Mouse (Mus musculus) testis, adult 2 months (tissue): Measurements from ENCODE around the gene 1810046K07Rik. TPM values are rescaled to one million over a fixed set of nuclear protein-coding genes. Genes with fewer than 3 reads are reported as not detected.
A peak's percentile ranks its signal among the peaks of the same experiment; 100 is the strongest.

Experiments used
- H3K27ac ChIP-seq: fragments of 200-500 bp; 2 replicates; pipeline ENCODE4 v1.5.1; 2012; ENCODE audit warnings: low read depth, low read length; ENCODE audit not compliant: control insufficient read depth, insufficient read depth
- H3K27me3 ChIP-seq: fragments of 200-500 bp; 2 replicates; pipeline ENCODE4 v1.6.1; 2012; ENCODE audit warnings: mild to moderate bottlenecking, low read length, moderate library complexity; ENCODE audit not compliant: control insufficient read depth, insufficient read depth
- H3K36me3 ChIP-seq: fragments of 200-500 bp; 2 replicates; pipeline ENCODE4 v1.6.1; 2012; ENCODE audit warnings: mild to moderate bottlenecking, low read length; ENCODE audit not compliant: control insufficient read depth, insufficient read depth
- H3K4me1 ChIP-seq: fragments of 200-500 bp; 2 replicates; pipeline ENCODE4 v1.6.1; 2012; ENCODE audit warnings: low read length; ENCODE audit not compliant: control insufficient read depth, insufficient read depth
- H3K4me3 ChIP-seq: fragments of 200-500 bp; 2 replicates; pipeline ENCODE4 v1.5.1; 2012; ENCODE audit warnings: low read depth, mild to moderate bottlenecking, low read length, moderate library complexity, mixed read lengths; ENCODE audit not compliant: control insufficient read depth
- CTCF ChIP-seq: fragments of 200-500 bp; IDR thresholded peaks from 2 replicates; pipeline ENCODE4 v1.5.1; 2012; ENCODE audit warnings: low read depth, mild to moderate bottlenecking, inconsistent platforms, low read length, moderate library complexity; ENCODE audit not compliant: control insufficient read depth, insufficient read depth, insufficient replicate concordance
- POLR2A ChIP-seq: fragments of 200-500 bp; IDR thresholded peaks from 2 replicates; pipeline ENCODE4 v1.6.1; 2012; ENCODE audit warnings: low read depth, mild to moderate bottlenecking, inconsistent platforms, low read length, moderate library complexity; ENCODE audit not compliant: control insufficient read depth
- polyA plus RNA-seq: library from polyadenylated mRNA; depleted of rRNA; stranded (reverse); fragments of >200 nt; gene quantifications from 2 replicates; pipeline ENCODE4 v1.2.3, GENCODE M21; 2012

1810046K07Rik gene
- polyA plus RNA-seq, 1 experiment = 3.1 TPM

- H3K4me3 ChIP-seq = no peak overlapping the region
- no peaks in the 10 kb centered on the region for H3K36me3 ChIP-seq
- no peaks in the 10 kb centered on the region for H3K27me3 ChIP-seq
- no peak overlapping the region for H3K27ac ChIP-seq
- H3K4me1 ChIP-seq = peaks cover 6% of the 10 kb centered on the region
- TF ChIP-seq CTCF (peak; percentile 56; the same call in 1 of the 2 replicates), POLR2A (no peak)
These were observed 36.0 kb downstream of the 1810046K07Rik start for GRCm38 (mm10) chr9:51292674-51293073.

- no peak overlapping the region for H3K27ac ChIP-seq
- peaks cover 6% of the 10 kb centered on the region for H3K4me1 ChIP-seq
- TF ChIP-seq POLR2A (no peak), CTCF (no peak)
- no peaks in the 10 kb centered on the region for H3K27me3 ChIP-seq
- H3K4me3 ChIP-seq = no peak overlapping the region; the same call in 1 of the 2 replicates
- no peaks in the 10 kb centered on the region for H3K36me3 ChIP-seq
These were observed 37.7 kb downstream of the 1810046K07Rik start for GRCm38 (mm10) chr9:51290980-51291379.

GRCm38 (mm10) chr9:51286079-51286478 lies 42.6 kb downstream of the 1810046K07Rik start:
- H3K27me3 ChIP-seq = no peaks in the 10 kb centered on the region
- TF ChIP-seq CTCF (no peak), POLR2A (no peak)
- no peaks in the 10 kb centered on the region for H3K36me3 ChIP-seq
- no peak overlapping the region for H3K27ac ChIP-seq
- no peak overlapping the region for H3K4me3 ChIP-seq
- H3K4me1 ChIP-seq = no peaks in the 10 kb centered on the region

- TF ChIP-seq POLR2A = 0 out of 2 replicates have a peak, but pooled peaks have one; percentile 14
- peak; percentile 13; the same call in 1 of the 2 replicates for TF ChIP-seq CTCF
- Histone ChIP-seq H3K4me3 (peak within 1 kb of the TSS; percentile 77), H3K27ac (peak within 1 kb of the TSS; percentile 81), H3K27me3 (no peaks in the 10 kb centered on the region), H3K4me1 (peaks cover 8% of the 10 kb centered on the region), H3K36me3 (no peaks in the 10 kb centered on the region)
These were observed 50.0 kb downstream of the 1810046K07Rik start, which contains the start of gene Colca2 for GRCm38 (mm10) chr9:51278500-51279381. Gene Colca2, minus strand, starts transcription at chr9:51278569.

- peaks cover 8% of the 10 kb centered on the region for H3K4me1 ChIP-seq
- peak overlapping the region; percentile 77 for H3K4me3 ChIP-seq
- TF ChIP-seq CTCF (no peak), POLR2A (no peak)
- no peaks in the 10 kb centered on the region for H3K36me3 ChIP-seq
- peak overlapping the region; percentile 81 for H3K27ac ChIP-seq
- H3K27me3 ChIP-seq = no peaks in the 10 kb centered on the region
These were observed 50.8 kb downstream of the 1810046K07Rik start for GRCm38 (mm10) chr9:51277834-51278498.

GRCm38 (mm10) chr9:51274678-51275077 lies 54.0 kb downstream of the 1810046K07Rik start:
- no peaks in the 10 kb centered on the region for H3K36me3 ChIP-seq
- peak overlapping the region; percentile 39; the same call in 1 of the 2 replicates for H3K27ac ChIP-seq

GRCm38 (mm10) chr9:51273581-51274154 lies 55.0 kb downstream of the 1810046K07Rik start:
- Histone ChIP-seq H3K36me3 (no peaks in the 10 kb centered on the region), H3K27ac (peak overlapping the region; percentile 63), H3K4me1 (peaks cover 4% of the 10 kb centered on the region), H3K27me3 (no peaks in the 10 kb centered on the region), H3K4me3 (peak overlapping the region; percentile 17)
- TF ChIP-seq CTCF (no peak), POLR2A (no peak)

More at GRCm38 (mm10) chr9:51274678-51275077, 54.0 kb downstream of the 1810046K07Rik start:
- Histone ChIP-seq H3K4me1 (peaks cover 8% of the 10 kb centered on the region), H3K27me3 (no peaks in the 10 kb centered on the region), H3K4me3 (no peak overlapping the region)
- TF ChIP-seq POLR2A = no peak
- no peak for TF ChIP-seq CTCF
